Mouse (Mus musculus) gastrocnemius, postnatal 36 days (tissue): ENCODE measurements around the gene Slc36a2. TPM values are rescaled to one million over a fixed set of nuclear protein-coding genes. Genes with fewer than 3 reads are reported as not detected.

Experiments used
- DNase-seq, 2 experiments: peaks; one replicate each; pipeline ENCODE4 v3.0.0; 2022
- intact Hi-C: fragments of 180-260 bp; cut with DNase I; formaldehyde crosslinking; loops from one replicate; pipeline ENCODE4 v1.15.1; 2025
- total RNA-seq, 2 experiments: library from RNA; stranded (reverse); gene quantifications; 2 replicates each; pipeline ENCODE4 v1.2.3; 2021

Slc36a2 gene
- total RNA-seq, 2 experiments from 2014 or later, result 0.59 to 1.5 TPM

DNA sequence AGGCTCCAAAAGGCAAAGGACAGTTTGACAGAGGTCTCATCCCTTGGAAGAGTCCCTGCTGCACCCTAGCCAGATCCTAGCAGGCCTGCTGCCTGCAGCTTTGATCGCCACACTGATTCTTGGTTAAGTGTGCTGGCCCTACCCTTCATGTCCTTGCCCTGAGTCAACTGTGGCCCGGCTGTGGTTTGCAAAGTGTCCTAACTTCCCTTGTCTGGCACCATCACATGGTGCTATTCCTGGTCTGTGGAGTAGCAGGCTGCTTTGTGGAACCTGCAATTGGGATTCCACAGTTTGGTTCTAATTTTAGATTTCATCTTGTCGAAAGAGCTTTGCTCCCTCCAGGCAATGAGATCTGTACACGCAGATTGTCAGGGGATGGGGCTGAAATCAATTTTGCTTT, 2.4 kb upstream of the Slc36a2 start:
- intact Hi-C loops, result no loop called here
- DNase-seq, result no peak

DNA sequence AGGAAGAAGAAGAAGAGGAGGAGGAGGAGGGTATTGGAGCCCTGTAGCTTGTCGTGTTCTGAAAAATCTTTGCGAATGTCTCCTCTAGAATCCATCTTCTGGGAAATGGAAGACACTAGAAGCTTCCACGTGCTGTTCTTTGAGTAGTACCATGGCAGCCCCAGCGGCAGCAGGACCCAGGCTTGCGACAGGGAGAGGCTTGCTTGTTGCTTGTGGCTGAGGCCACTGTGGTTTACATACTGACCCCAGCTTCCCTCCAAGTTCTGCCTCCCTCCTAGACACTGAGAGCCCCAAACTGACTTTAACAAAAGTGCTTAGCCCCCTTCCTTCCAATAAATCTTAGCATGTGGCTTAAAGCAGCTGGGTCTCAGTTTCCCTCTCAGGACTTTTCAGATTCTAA, 631 bp downstream of the Slc36a2 start:
- no peak for DNase-seq
- intact Hi-C loops, result no loop called here

- DNase-seq, result no peak
- intact Hi-C loops, result no loop called here
These were observed 1.8 kb downstream of the Slc36a2 start for GRCm38 (mm10) chr11:55183124-55183523.

GRCm38 (mm10) chr11:55179856-55180255, 5.0 kb downstream of the Slc36a2 start:
- no peak for DNase-seq
- intact Hi-C loops, result no loop called here

GRCm38 (mm10) chr11:55178830-55179229, 6.0 kb downstream of the Slc36a2 start:
- DNase-seq, result no peak
- intact Hi-C loops, result no loop called here

GRCm38 (mm10) chr11:55170501-55170900, 14.4 kb downstream of the Slc36a2 start:
- DNase-seq, result no peak
- intact Hi-C loops, result no loop called here

GRCm38 (mm10) chr11:55168914-55169313, 16.0 kb downstream of the Slc36a2 start:
- intact Hi-C loops, result no loop called here
- no peak for DNase-seq

DNA sequence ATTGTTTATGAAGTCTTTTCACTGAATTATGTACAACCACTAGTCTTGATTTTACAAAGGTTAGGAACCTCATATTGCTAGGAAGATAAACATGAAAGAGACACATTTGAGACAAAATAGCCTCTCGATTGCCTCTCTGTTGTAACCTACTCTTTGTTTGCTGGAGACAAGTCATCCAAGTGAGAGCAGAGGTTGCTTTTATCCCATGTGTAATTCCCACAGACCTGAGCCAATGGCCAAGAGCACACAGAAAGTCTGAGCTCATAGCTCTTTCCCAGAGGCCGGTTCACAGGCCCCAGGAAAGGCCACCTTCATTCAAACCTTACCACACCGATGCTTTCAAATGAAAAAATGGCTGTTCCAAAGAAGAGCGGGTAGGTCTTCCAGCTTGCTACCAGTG, 16.4 kb downstream of the Slc36a2 start:
- DNase-seq, result no peak
- intact Hi-C loops, result no loop called here

- no peak for DNase-seq
- intact Hi-C loops, result no loop called here
These were observed 19.1 kb downstream of the Slc36a2 start for GRCm38 (mm10) chr11:55165748-55166147.

DNA sequence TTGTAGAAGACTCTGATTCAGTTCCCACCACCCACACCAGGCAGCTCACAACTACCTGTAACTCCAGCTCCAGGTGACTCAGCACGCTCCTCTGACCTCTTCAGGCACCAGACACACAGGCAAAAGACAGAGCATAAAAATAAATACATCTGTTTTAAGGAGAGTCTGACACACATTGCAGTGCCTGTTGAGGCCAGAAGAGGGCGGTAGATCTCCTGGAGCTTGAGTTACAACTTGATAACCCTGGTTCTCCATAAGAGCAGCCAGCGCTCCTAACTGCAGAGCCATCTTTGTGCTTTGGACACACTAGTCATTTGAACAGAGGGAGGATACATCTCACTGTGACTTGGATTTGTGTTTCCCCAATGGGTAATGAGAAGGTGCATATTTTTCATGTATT, 20.2 kb downstream of the Slc36a2 start:
- intact Hi-C loops, result no loop called here
- no peak for DNase-seq

DNA sequence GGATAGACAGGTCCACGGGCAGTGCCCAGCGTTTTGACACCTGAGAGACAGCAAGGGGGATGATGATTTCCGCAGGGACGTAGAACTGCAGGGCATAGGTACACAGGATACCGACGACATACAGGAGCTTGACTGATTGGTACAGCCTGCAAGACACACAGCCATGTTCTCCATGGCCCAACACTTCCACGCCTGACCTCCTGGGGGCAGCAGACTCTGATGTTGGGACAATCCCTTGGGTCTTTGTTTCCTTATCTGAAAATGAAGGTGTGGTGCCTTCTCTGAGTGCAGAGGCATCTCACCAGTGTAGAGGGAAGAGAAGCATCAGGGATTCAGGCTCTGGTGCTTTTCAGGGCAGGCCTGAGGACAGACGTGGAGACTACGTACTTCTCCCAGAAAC, 22.2 kb downstream of the Slc36a2 start:
- DNase-seq, result peak in 1 of 2 experiments; percentile 26
- intact Hi-C loops, result no loop called here

GRCm38 (mm10) chr11:55158785-55159359, 26.0 kb downstream of the Slc36a2 start:
- intact Hi-C loops, result loop anchor here (5.0 kb wide), 3 partner anchors 57 to 162 kb away; no protein-coding TSS in a partner anchor
- DNase-seq, result peak; percentile 59 to 65

DNA sequence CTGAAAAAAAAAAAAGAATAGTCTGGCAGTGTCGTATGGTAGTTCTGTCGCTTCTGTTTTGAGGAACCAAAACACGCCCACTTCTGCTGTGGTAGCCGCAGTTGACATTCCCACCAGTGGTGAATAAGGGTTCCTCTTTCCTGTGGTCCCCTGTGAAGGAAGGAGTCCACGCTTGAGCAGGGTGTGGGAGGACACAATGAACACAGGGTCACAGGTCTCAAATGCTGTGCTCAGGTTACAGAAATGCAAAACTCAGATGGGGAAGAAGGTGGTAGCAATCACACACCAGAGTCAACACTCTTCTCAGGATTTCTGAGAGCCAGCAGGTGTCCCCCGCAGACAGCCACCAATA, 29.8 kb downstream of the Slc36a2 start:
- intact Hi-C loops, result loop anchor here (5.0 kb wide), 3 partner anchors 53 to 158 kb away; no protein-coding TSS in a partner anchor
- no peak for DNase-seq

GRCm38 (mm10) chr11:55154398-55155069, 30.3 kb downstream of the Slc36a2 start:
- DNase-seq, result no peak

DNA sequence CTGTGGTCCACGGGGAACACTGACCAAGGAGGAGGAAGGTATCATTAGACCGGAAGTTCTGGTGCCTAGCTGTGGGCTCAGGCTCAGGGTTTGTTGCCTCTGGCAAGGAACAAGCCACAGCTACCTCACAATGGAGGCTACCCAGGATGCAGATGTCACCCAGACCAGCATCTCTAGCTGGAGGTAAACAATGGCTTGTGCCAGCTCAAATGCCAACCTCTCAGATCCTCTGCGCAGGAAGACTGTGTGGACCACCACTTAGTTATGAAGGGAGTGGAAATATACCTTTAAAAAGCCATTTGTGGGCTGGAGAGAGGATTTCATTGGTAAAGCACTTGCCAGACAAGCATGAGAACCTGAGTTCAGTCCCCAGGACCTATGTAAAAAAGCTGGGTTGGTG, 33.3 kb downstream of the Slc36a2 start, which contains the start of gene Slc36a3:
Slc36a3 (minus strand) TSS at position 101 of the 400 bp plus-strand sequence.
- DNase-seq, result no peak
- intact Hi-C loops, result no loop called here

More at GRCm38 (mm10) chr11:55154398-55155069, 30.3 kb downstream of the Slc36a2 start:
- intact Hi-C loops, result loop anchor here (5.0 kb wide), 3 partner anchors 52 to 157 kb away; no protein-coding TSS in a partner anchor

DNA sequence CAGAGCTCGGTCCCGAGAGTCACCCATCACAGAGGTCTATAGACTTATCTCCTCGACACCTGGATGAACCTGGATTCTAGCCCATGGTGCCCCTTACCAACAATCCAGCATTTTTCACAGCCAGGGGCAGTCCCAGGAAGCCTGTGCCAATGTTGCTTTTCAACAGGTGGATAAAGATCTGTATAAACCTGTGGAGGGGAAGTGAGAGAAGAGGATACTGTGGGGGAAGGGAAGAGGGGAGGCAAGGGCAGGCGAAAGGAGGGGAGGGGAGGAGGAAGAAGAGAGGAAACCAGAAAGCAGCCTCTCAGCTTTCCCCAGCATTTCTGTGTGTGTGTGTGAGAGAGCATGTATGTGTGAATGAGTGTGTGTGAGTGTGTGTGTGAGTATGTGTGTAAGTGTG, 36.4 kb downstream of the Slc36a2 start:
- intact Hi-C loops, result no loop called here
- no peak for DNase-seq

DNA sequence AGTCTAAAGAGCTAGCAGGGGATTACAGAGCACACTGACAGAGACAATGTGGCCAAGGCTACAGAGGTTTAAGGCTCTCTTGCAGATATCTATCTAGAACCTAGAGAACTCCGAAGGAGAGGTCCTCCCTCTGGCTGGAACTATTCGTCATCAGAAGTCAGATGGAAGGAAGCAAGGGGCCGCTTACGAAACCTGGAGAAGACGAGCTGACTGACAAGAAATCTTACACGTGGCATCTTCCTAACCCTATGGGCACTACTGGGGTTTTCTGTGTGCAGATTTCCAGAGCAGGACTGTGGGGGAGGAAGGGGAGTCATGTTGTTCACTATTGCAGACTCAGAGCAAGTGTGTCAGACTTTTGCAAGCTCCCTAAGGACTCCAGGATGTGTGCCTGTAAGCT, 37.5 kb downstream of the Slc36a2 start:
- intact Hi-C loops, result no loop called here
- DNase-seq, result no peak

- intact Hi-C loops, result no loop called here
- DNase-seq, result no peak
These were observed 38.0 kb downstream of the Slc36a2 start for GRCm38 (mm10) chr11:55146855-55147254.

DNA sequence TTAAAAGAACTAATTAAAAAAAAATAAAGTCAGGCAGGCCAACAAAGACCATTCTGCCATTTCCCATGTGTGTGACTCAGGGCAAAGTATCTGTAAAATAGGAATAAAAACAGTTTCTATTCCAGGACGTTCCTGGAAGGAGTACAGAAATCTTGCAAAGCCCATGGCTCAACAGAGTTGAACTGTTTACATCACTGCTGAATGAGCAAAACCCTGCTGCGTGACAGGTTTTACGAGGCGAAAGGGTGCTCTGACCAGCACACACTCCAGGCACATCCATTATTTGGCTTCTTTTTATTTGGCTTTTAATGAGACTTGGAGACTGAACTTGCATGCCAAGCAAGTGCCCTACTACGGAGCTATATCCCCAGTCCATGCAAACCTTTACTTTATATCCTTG, 40.9 kb downstream of the Slc36a2 start:
- no peak for DNase-seq
- intact Hi-C loops, result no loop called here

GRCm38 (mm10) chr11:55141502-55141901, 43.4 kb downstream of the Slc36a2 start:
- intact Hi-C loops, result no loop called here

DNA sequence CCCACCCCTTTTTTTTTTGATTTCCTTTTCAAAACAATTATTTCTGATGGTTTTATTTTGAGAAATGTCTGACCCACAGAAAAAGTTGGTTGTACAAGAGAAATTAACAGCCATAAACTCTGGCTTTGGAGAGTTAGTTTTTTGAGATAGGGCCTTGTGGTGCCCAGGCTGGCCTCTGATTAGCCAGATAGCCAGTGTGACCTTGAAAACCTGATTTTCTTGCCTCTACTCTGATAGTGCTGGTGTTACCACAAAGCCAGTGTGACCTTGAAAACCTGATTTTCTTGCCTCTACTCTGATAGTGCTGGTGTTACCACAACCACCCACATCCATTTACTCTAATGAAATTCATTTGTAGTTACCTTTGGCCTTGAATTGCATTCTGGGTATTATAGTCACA, 47.2 kb downstream of the Slc36a2 start:
- intact Hi-C loops, result no loop called here
- DNase-seq, result no peak

More at GRCm38 (mm10) chr11:55141502-55141901, 43.4 kb downstream of the Slc36a2 start:
- DNase-seq, result no peak
